Mouse (Mus musculus) stomach, embryonic 15.5 days (tissue): ENCODE measurements at regions not wholly inside any gene's neighbourhood (a gene's known extent, or its start where the extent isn't known, plus 50 kb on each side); places are given as distances from the start of the nearest gene placed in this dataset.
A peak's percentile ranks its signal among the peaks of the same experiment; 100 is the strongest.

Source experiments
- ATAC-seq: fragments of 200-750 bp; cut with Nextera tagmentation; 2 replicates; pipeline ENCODE4 v1.8.0; 2017; ENCODE audit warnings: low read depth, moderate number of reproducible peaks, moderate TSS enrichment; ENCODE audit not compliant: insufficient read depth, low FRiP score
- H3K27ac ChIP-seq: fragments of 300-500 bp; sonication (generic); 2 replicates; pipeline ENCODE4 v1.5.1; 2015; ENCODE audit warnings: mild to moderate bottlenecking, inconsistent platforms
- H3K27me3 ChIP-seq: fragments of 300-500 bp; sonication (generic); replicated peaks from 2 replicates; pipeline ENCODE4 v1.6.1; 2015; ENCODE audit warnings: inconsistent platforms
- H3K36me3 ChIP-seq: fragments of 300-500 bp; sonication (generic); 2 replicates; pipeline ENCODE4 v1.6.1; 2015; ENCODE audit warnings: inconsistent platforms
- H3K4me1 ChIP-seq: fragments of 300-500 bp; sonication (generic); 2 replicates; pipeline ENCODE4 v1.6.1; 2015; ENCODE audit warnings: inconsistent platforms
- H3K4me2 ChIP-seq: fragments of 300-500 bp; sonication (generic); 2 replicates; pipeline ENCODE4 v1.6.1; 2015; ENCODE audit warnings: mild to moderate bottlenecking, inconsistent platforms
- H3K4me3 ChIP-seq: fragments of 300-500 bp; sonication (generic); replicated peaks from 2 replicates; pipeline ENCODE4 v1.5.1; 2015; ENCODE audit warnings: inconsistent platforms
- H3K9ac ChIP-seq: fragments of 300-500 bp; sonication (generic); 2 replicates; pipeline ENCODE4 v1.6.1; 2015; ENCODE audit warnings: inconsistent platforms
- H3K9me3 ChIP-seq: fragments of 300-500 bp; sonication (generic); 2 replicates; pipeline ENCODE4 v1.6.1; 2016; ENCODE audit warnings: inconsistent platforms
- WGBS: fragments of 180-500 bp; shearing (Covaris S2); methylation state at CpG from one replicate; pipeline ENCODE4 v1.1.7; 2015; 5-methylcytosine and 5-hydroxymethylcytosine counted together

- H3K9me3 ChIP-seq = no peaks in the 10 kb centered on the region
- H3K9ac ChIP-seq = no peak overlapping the region
- peaks cover 31% of the 10 kb centered on the region for H3K36me3 ChIP-seq
- no peaks in the 10 kb centered on the region for H3K4me1 ChIP-seq
- no peak overlapping the region for H3K4me2 ChIP-seq
- 94% methylated on average over 10 of the region's 10 CpGs for WGBS
- no peak overlapping the region for H3K27ac ChIP-seq
- no peaks in the 10 kb centered on the region for H3K27me3 ChIP-seq
- ATAC-seq = no peak
- H3K4me3 ChIP-seq = no peak overlapping the region
Measured at GRCm38 (mm10) chr12:109738201-109738600, 138.1 kb upstream of the Rtl1 start.

- H3K9ac ChIP-seq = no peak overlapping the region
- peaks cover 30% of the 10 kb centered on the region for H3K36me3 ChIP-seq
- H3K4me1 ChIP-seq = no peaks in the 10 kb centered on the region
- H3K27me3 ChIP-seq = no peaks in the 10 kb centered on the region
- ATAC-seq = no peak
- H3K27ac ChIP-seq = no peak overlapping the region
- H3K4me3 ChIP-seq = no peak overlapping the region
- H3K4me2 ChIP-seq = no peak overlapping the region
- WGBS = 92% methylated on average over 6 of the region's 6 CpGs
- H3K9me3 ChIP-seq = no peaks in the 10 kb centered on the region
Measured at GRCm38 (mm10) chr12:109738911-109739310, 138.8 kb upstream of the Rtl1 start.

GRCm38 (mm10) chr12:109742486-109742885 is 142.4 kb upstream of the Rtl1 start:
- Histone ChIP-seq H3K4me1 (peaks cover 12% of the 10 kb centered on the region; the same call in 1 of the 2 replicates), H3K36me3 (peaks cover 22% of the 10 kb centered on the region; the same call in 1 of the 2 replicates), H3K27ac (no peak overlapping the region), H3K4me2 (no peak overlapping the region), H3K9me3 (no peaks in the 10 kb centered on the region), H3K4me3 (no peak overlapping the region), H3K9ac (no peak overlapping the region), H3K27me3 (no peaks in the 10 kb centered on the region)
- ATAC-seq = no peak
- 92% methylated on average over 11 of the region's 11 CpGs for WGBS

GRCm38 (mm10) chr12:109743036-109743650 is 143.0 kb upstream of the Rtl1 start:
- WGBS = 93% methylated on average over 24 of the region's 24 CpGs
- H3K9ac ChIP-seq = no peak overlapping the region
- peaks cover 18% of the 10 kb centered on the region for H3K4me1 ChIP-seq
- H3K9me3 ChIP-seq = no peaks in the 10 kb centered on the region
- H3K27me3 ChIP-seq = no peaks in the 10 kb centered on the region
- peaks cover 18% of the 10 kb centered on the region; the same call in 1 of the 2 replicates for H3K36me3 ChIP-seq
- no peak for ATAC-seq
- no peak overlapping the region for H3K4me2 ChIP-seq
- no peak overlapping the region for H3K27ac ChIP-seq
- H3K4me3 ChIP-seq = no peak overlapping the region

GRCm38 (mm10) chr12:109744186-109744585 is 144.1 kb upstream of the Rtl1 start:
- Histone ChIP-seq H3K27me3 (no peaks in the 10 kb centered on the region), H3K4me2 (no peak overlapping the region), H3K4me1 (peaks cover 28% of the 10 kb centered on the region), H3K4me3 (no peak overlapping the region), H3K9me3 (no peaks in the 10 kb centered on the region), H3K36me3 (0 out of 2 replicates have a peak, but pooled peaks cover 14% of the 10 kb centered on the region), H3K9ac (no peak overlapping the region), H3K27ac (no peak overlapping the region)
- no peak for ATAC-seq
- WGBS = 91% methylated on average over 4 of the region's 4 CpGs

- Histone ChIP-seq H3K27me3 (no peaks in the 10 kb centered on the region), H3K4me3 (no peak overlapping the region), H3K27ac (peak overlapping the region; percentile 65), H3K36me3 (0 out of 2 replicates have a peak, but pooled peaks cover 14% of the 10 kb centered on the region), H3K4me2 (no peak overlapping the region), H3K4me1 (peaks cover 37% of the 10 kb centered on the region), H3K9ac (no peak overlapping the region), H3K9me3 (no peaks in the 10 kb centered on the region)
- no peak for ATAC-seq
- 34% methylated on average over 15 of the region's 15 CpGs for WGBS
Measured at GRCm38 (mm10) chr12:109745731-109746484, 145.8 kb upstream of the Rtl1 start.

- peak overlapping the region; percentile 65; the same call in 1 of the 2 replicates for H3K27ac ChIP-seq
- H3K36me3 ChIP-seq = 0 out of 2 replicates have a peak, but pooled peaks cover 12% of the 10 kb centered on the region
- peaks cover 37% of the 10 kb centered on the region for H3K4me1 ChIP-seq
- no peak overlapping the region for H3K4me3 ChIP-seq
- H3K27me3 ChIP-seq = no peaks in the 10 kb centered on the region
- no peaks in the 10 kb centered on the region for H3K9me3 ChIP-seq
- WGBS = 57% methylated on average over 5 of the region's 5 CpGs
- no peak overlapping the region for H3K9ac ChIP-seq
- H3K4me2 ChIP-seq = no peak overlapping the region
- ATAC-seq = no peak
Measured at GRCm38 (mm10) chr12:109747201-109747600, 147.1 kb upstream of the Rtl1 start.

- 0 out of 2 replicates have a peak, but pooled peaks cover 12% of the 10 kb centered on the region for H3K36me3 ChIP-seq
- no peak for ATAC-seq
- no peaks in the 10 kb centered on the region for H3K27me3 ChIP-seq
- H3K4me1 ChIP-seq = peaks cover 37% of the 10 kb centered on the region
- H3K4me2 ChIP-seq = no peak overlapping the region
- no peaks in the 10 kb centered on the region for H3K9me3 ChIP-seq
- H3K4me3 ChIP-seq = no peak overlapping the region
- H3K27ac ChIP-seq = peak overlapping the region; percentile 69; the same call in 1 of the 2 replicates
- no peak overlapping the region for H3K9ac ChIP-seq
- WGBS = 62% methylated on average over 13 of the region's 13 CpGs
Measured at GRCm38 (mm10) chr12:109747776-109748175, 147.6 kb upstream of the Rtl1 start.

- H3K4me3 ChIP-seq = no peak overlapping the region
- H3K4me2 ChIP-seq = no peak overlapping the region
- no peak overlapping the region for H3K9ac ChIP-seq
- H3K9me3 ChIP-seq = no peaks in the 10 kb centered on the region
- WGBS = 41% methylated on average over 12 of the region's 12 CpGs
- peak overlapping the region; percentile 69 for H3K27ac ChIP-seq
- H3K36me3 ChIP-seq = 0 out of 2 replicates have a peak, but pooled peaks cover 6% of the 10 kb centered on the region
- H3K27me3 ChIP-seq = no peaks in the 10 kb centered on the region
- peaks cover 37% of the 10 kb centered on the region for H3K4me1 ChIP-seq
- ATAC-seq = no peak
Measured at GRCm38 (mm10) chr12:109748326-109749059, 148.4 kb upstream of the Rtl1 start.

GRCm38 (mm10) chr12:109749256-109749655 is 149.1 kb upstream of the Rtl1 start:
- H3K27me3 ChIP-seq = no peaks in the 10 kb centered on the region
- ATAC-seq = peak; percentile 16; the same call in 1 of the 2 replicates
- no peak overlapping the region for H3K4me3 ChIP-seq
- H3K9me3 ChIP-seq = no peaks in the 10 kb centered on the region
- peaks cover 37% of the 10 kb centered on the region for H3K4me1 ChIP-seq
- H3K27ac ChIP-seq = peak overlapping the region; percentile 85
- 27% methylated on average over 2 of the region's 2 CpGs for WGBS
- H3K9ac ChIP-seq = no peak overlapping the region
- H3K36me3 ChIP-seq = 0 out of 2 replicates have a peak, but pooled peaks cover under 1% of the 10 kb centered on the region
- H3K4me2 ChIP-seq = peak overlapping the region; percentile 42; the same call in 1 of the 2 replicates

GRCm38 (mm10) chr12:109749711-109750243 is 149.6 kb upstream of the Rtl1 start:
- H3K4me1 ChIP-seq = peaks cover 37% of the 10 kb centered on the region
- ATAC-seq = peak; percentile 64

More at GRCm38 (mm10) chr12:109749711-109750243, 149.6 kb upstream of the Rtl1 start:
- H3K4me3 ChIP-seq = peak overlapping the region; percentile 9; the same call in 1 of the 2 replicates
- peak overlapping the region; percentile 85 for H3K27ac ChIP-seq
- H3K4me2 ChIP-seq = peak overlapping the region; percentile 42
- H3K9ac ChIP-seq = no peak overlapping the region
- WGBS = 8% methylated on average over 14 of the region's 14 CpGs
- no peaks in the 10 kb centered on the region for H3K27me3 ChIP-seq
- H3K9me3 ChIP-seq = no peaks in the 10 kb centered on the region
- H3K36me3 ChIP-seq = no peaks in the 10 kb centered on the region
